Mouse (Mus musculus): ENCODE measurements around the gene Osbpl7. TPM values are rescaled to one million over a fixed set of nuclear protein-coding genes. Genes with fewer than 3 reads are reported as not detected.

Osbpl7 gene
- polyA plus RNA-seq, 1 experiment from 2014 or later, result 10.8 TPM

DNA sequence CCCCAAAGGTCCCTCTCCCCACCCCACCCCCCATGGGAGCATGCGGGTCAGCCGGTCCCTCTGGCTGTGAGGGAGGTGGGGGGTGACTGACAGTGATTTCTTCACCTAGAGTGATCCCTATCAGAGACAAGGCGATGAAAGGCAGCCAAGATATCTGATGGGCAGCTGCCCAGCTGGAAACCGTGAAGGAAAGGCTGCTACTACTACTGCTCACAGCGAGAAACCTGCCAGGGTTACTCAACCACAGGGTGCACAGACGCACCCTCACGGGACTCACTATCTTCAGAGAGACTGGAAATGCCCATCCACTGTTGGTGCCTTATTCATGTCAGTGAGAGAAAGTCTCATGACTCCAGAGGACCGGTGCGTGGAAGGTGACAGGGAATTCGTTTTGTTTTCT is 25.5 kb upstream of the Osbpl7 start:
- Histone ChIP-seq H3K27me3 (peaks cover 59% of the 10 kb centered on the region), H3K36me3 (no peaks in the 10 kb centered on the region), H3K4me3 (no peak overlapping the region), H3K27ac (replicated peaks) (no peak overlapping the region), H3K4me2 (replicated peaks) (0 out of 2 replicates have a peak overlapping the region, but pooled peaks have one; percentile 52), H3K9ac (replicated peaks) (no peak overlapping the region), H3K4me1 (peaks cover 30% of the 10 kb centered on the region), H3K9me3 (no peaks in the 10 kb centered on the region)
- ATAC-seq (ENCODE audit: low FRiP score, low read depth), result no peak
- WGBS, result 12% methylated on average over 10 of the region's 10 CpGs

DNA sequence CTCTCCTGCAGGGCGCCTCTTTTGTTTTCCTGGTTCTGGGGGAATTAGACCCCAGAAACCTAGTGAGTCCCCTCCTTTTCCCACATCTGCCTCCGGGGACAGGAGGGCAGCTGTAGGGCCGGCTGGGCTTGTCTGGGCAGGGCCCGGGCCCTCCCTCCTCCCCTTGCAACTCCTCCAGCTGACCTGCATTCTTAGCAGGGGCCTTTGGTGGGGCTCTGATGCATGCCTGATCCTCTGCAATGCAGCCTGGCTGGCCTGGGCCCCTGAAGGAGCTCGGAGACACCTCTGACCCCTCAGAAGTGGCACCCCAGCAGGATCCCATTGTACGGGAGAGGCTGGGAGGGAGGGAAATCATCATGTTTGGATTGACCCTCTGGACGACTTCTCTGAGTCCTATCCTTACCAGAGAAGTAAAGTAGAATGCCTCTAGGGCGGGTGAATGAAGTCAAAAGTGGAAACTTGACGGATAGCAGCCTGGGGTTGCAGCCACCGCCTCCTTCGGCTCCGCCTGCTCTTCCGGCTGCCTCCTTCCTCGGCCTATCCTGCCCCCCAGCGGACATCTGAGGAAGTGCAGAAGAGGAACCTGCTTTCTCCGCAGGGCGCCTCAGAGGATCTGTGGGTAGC is 24.6 kb upstream of the Osbpl7 start:
- H3K4me3 ChIP-seq, result peak overlapping the region; percentile 26
- peaks cover 37% of the 10 kb centered on the region for H3K4me1 ChIP-seq
- H3K9ac ChIP-seq (replicated peaks), result no peak overlapping the region; the same call in 1 of the 2 replicates
- WGBS, result under 1% methylated on average over 17 of the region's 17 CpGs
- ATAC-seq (ENCODE audit: low FRiP score, low read depth), result peak; percentile 48
- no peaks in the 10 kb centered on the region for H3K36me3 ChIP-seq
- peak overlapping the region; percentile 71 for H3K27ac ChIP-seq (replicated peaks)
- H3K4me2 ChIP-seq (replicated peaks), result peak overlapping the region; percentile 52
- H3K9me3 ChIP-seq, result no peaks in the 10 kb centered on the region
- peaks cover 50% of the 10 kb centered on the region for H3K27me3 ChIP-seq

DNA sequence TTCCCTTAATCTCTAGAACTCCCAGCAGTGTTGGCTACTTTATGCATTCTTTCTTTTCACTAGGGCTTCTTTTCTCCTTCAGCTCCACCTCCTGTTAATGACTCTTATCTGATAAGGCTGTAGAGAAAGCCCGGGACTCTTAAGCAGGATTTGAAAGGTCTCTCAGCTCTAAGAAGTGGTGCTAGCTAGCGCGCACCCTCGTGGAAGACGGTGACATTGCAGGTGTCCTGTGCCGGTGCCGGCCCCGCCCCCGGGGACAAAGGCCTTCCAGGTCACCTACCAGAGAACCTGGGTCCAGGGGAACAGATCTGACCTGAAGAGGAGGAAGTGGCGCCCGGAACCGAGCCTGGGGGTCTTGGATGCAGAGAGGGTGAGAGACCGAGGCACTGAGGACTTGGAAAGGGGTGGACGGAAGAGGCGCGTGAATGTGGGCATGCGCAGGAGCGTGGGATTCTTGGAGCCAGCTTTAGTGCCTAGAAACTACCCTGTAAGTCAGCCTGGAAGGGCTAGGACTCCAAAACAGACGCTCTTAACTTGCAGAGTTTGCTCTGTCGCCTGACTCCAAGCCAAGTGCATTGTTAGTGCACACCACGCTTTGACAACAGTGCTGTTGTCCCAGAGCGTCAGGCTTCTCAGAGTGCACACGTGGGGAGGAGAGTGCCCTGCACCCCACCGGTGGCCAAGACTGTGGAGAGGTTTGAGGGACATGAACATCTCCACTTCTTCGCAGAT is 20.6 kb upstream of the Osbpl7 start, which contains the start of gene Scrn2:
Scrn2 (plus strand) TSS at position 253 of the 732 bp plus-strand sequence.
- 2% methylated on average over 25 of the region's 25 CpGs for WGBS
- peak within 1 kb of the TSS; percentile 68; the same call in 1 of the 2 replicates for H3K27ac ChIP-seq (replicated peaks)

GRCm38 (mm10) chr11:97030426-97030825 is 20.0 kb upstream of the Osbpl7 start:
- no peak for ATAC-seq (ENCODE audit: low FRiP score, low read depth)
- H3K4me3 ChIP-seq, result peak overlapping the region; percentile 69
- no peaks in the 10 kb centered on the region for H3K9me3 ChIP-seq
- 19% methylated on average over 15 of the region's 15 CpGs for WGBS
- peaks cover 4% of the 10 kb centered on the region; the same call in 1 of the 2 replicates for H3K27me3 ChIP-seq
- H3K9ac ChIP-seq (replicated peaks), result peak overlapping the region; percentile 72
- H3K27ac ChIP-seq (replicated peaks), result no peak overlapping the region
- H3K36me3 ChIP-seq, result peaks cover 7% of the 10 kb centered on the region; the same call in 1 of the 2 replicates
- peak overlapping the region; percentile 82 for H3K4me2 ChIP-seq (replicated peaks)
- peaks cover 15% of the 10 kb centered on the region for H3K4me1 ChIP-seq

More for the DNA sequence above, 20.6 kb upstream of the Osbpl7 start, which contains the start of gene Scrn2:
- Histone ChIP-seq H3K36me3 (peaks cover 7% of the 10 kb centered on the region; the same call in 1 of the 2 replicates), H3K27me3 (peaks cover 10% of the 10 kb centered on the region), H3K9ac (replicated peaks) (peak within 1 kb of the TSS; percentile 72), H3K4me1 (peaks cover 21% of the 10 kb centered on the region), H3K4me3 (peak within 1 kb of the TSS; percentile 69), H3K4me2 (replicated peaks) (peak within 1 kb of the TSS; percentile 82), H3K9me3 (no peaks in the 10 kb centered on the region)
- ATAC-seq (ENCODE audit: low FRiP score, low read depth), result peak; percentile 77

DNA sequence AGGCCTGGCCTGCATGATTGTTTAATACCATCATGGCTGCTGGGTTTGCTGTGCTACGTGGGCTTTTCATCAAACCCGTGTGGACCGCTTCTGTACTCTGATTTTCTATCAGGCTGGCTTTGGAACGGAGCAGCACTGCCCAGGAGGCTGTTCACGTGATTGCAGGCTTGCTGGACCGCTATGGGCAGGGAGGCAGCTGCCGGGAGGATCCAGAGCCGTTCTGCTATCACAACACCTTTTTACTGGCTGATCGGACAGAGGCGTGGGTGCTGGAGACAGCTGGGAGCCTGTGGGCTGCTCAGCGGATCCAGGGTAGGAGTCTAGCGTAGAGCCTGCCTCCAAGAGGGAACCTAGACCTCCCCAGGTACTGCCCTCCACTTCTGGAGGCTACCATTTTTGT is 18.5 kb upstream of the Osbpl7 start:
- H3K9ac ChIP-seq (replicated peaks), result no peak overlapping the region
- H3K27ac ChIP-seq (replicated peaks), result no peak overlapping the region
- peaks cover 7% of the 10 kb centered on the region; the same call in 1 of the 2 replicates for H3K36me3 ChIP-seq
- 84% methylated on average over 12 of the region's 12 CpGs for WGBS
- H3K4me2 ChIP-seq (replicated peaks), result no peak overlapping the region
- H3K4me3 ChIP-seq, result no peak overlapping the region
- no peaks in the 10 kb centered on the region; the same call in 1 of the 2 replicates for H3K27me3 ChIP-seq
- no peaks in the 10 kb centered on the region for H3K9me3 ChIP-seq
- peaks cover 9% of the 10 kb centered on the region for H3K4me1 ChIP-seq
- ATAC-seq (ENCODE audit: low FRiP score, low read depth), result no peak

GRCm38 (mm10) chr11:97032499-97032898 is 17.9 kb upstream of the Osbpl7 start:
- ATAC-seq (ENCODE audit: low FRiP score, low read depth), result no peak
- Histone ChIP-seq H3K27ac (replicated peaks) (no peak overlapping the region), H3K9ac (replicated peaks) (no peak overlapping the region), H3K4me1 (peaks cover 9% of the 10 kb centered on the region), H3K4me2 (replicated peaks) (no peak overlapping the region), H3K4me3 (no peak overlapping the region), H3K27me3 (no peaks in the 10 kb centered on the region; the same call in 1 of the 2 replicates), H3K36me3 (peaks cover 7% of the 10 kb centered on the region; the same call in 1 of the 2 replicates), H3K9me3 (no peaks in the 10 kb centered on the region)
- WGBS, result 94% methylated on average over 4 of the region's 4 CpGs

GRCm38 (mm10) chr11:97033781-97034180 is 16.6 kb upstream of the Osbpl7 start:
- ATAC-seq (ENCODE audit: low FRiP score, low read depth), result no peak
- no peaks in the 10 kb centered on the region; the same call in 1 of the 2 replicates for H3K27me3 ChIP-seq
- H3K36me3 ChIP-seq, result peaks cover 7% of the 10 kb centered on the region; the same call in 1 of the 2 replicates
- H3K4me1 ChIP-seq, result peaks cover 9% of the 10 kb centered on the region
- no peaks in the 10 kb centered on the region for H3K9me3 ChIP-seq
- H3K27ac ChIP-seq (replicated peaks), result no peak overlapping the region
- WGBS, result 94% methylated on average over 4 of the region's 4 CpGs
- H3K9ac ChIP-seq (replicated peaks), result no peak overlapping the region
- H3K4me2 ChIP-seq (replicated peaks), result no peak overlapping the region
- no peak overlapping the region for H3K4me3 ChIP-seq

DNA sequence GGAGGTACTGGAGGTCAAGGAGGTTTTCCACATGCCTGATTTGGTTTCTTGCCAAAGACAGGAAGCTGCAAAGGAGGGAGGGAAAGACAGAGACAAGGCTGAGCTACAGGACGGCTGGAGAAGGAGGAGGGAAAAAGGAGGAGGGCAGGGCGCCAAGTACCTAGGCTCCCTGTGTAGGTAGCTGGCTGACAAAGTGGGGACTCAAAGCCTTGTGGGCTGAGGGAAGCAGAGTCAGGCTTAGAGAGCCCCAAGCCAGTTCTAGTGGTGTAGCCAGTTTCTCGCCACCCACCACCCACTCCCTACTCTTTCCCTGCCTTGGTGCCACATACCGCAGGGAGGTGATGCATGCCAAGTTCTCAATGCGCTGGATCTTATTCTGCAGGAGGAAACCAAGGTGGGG is 14.3 kb upstream of the Osbpl7 start:
- no peak overlapping the region for H3K27ac ChIP-seq (replicated peaks)
- no peaks in the 10 kb centered on the region for H3K9me3 ChIP-seq
- WGBS, result 80% methylated on average over 5 of the region's 5 CpGs
- H3K4me2 ChIP-seq (replicated peaks), result no peak overlapping the region
- 0 out of 2 replicates have a peak, but pooled peaks cover 4% of the 10 kb centered on the region for H3K4me1 ChIP-seq
- no peak overlapping the region for H3K4me3 ChIP-seq
- H3K27me3 ChIP-seq, result no peaks in the 10 kb centered on the region; the same call in 1 of the 2 replicates
- peaks cover 7% of the 10 kb centered on the region; the same call in 1 of the 2 replicates for H3K36me3 ChIP-seq
- no peak overlapping the region for H3K9ac ChIP-seq (replicated peaks)
- ATAC-seq (ENCODE audit: low FRiP score, low read depth), result no peak

- Histone ChIP-seq H3K9ac (replicated peaks) (no peak overlapping the region), H3K9me3 (no peaks in the 10 kb centered on the region), H3K4me1 (peaks cover 16% of the 10 kb centered on the region), H3K4me2 (replicated peaks) (no peak overlapping the region), H3K27ac (replicated peaks) (no peak overlapping the region), H3K4me3 (no peak overlapping the region), H3K27me3 (no peaks in the 10 kb centered on the region), H3K36me3 (peaks cover 8% of the 10 kb centered on the region)
- no peak for ATAC-seq (ENCODE audit: low FRiP score, low read depth)
- WGBS, result 85% methylated on average over 7 of the region's 7 CpGs
Observed at GRCm38 (mm10) chr11:97038881-97039280, 11.5 kb upstream of the Osbpl7 start.

DNA sequence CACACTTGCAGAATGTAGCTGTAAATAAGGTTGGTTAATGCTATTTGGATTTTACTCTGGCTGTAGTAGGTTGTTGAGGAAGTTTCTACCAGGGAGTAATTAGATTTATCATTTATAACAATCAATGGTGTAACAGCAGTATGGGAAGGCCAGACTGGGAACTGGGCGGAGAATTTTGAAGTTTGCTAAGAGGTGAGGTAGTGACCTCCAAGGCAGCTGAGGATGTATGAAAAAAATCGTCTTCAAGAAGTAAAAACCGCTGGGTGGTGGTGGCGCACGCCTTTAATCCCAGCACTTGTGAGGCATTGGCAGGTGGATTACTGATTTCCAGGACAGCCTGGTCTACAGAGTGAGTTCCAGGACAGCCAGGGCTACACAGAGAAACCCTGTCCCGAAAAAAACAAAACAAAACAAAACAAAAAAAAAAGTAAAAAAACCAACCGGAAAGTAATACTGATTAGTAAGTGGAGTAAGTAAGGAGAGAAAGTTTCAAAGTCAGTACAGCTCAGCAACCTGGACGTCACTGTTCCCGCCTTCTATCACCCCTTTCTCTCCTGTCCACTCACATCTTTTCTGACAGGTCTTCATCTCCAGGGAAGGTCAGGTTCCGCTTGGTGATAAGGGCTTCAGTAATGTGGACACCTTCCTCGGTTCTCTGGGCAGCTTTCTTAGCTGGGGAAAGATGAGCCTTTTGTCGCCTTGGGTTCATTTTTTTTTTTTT is 10.0 kb upstream of the Osbpl7 start:
- H3K27me3 ChIP-seq, result no peaks in the 10 kb centered on the region
- no peak for ATAC-seq (ENCODE audit: low FRiP score, low read depth)
- peaks cover 16% of the 10 kb centered on the region for H3K4me1 ChIP-seq
- peak overlapping the region; percentile 62 for H3K4me2 ChIP-seq (replicated peaks)
- peak overlapping the region; percentile 72 for H3K4me3 ChIP-seq
- no peak overlapping the region for H3K9ac ChIP-seq (replicated peaks)
- peaks cover 18% of the 10 kb centered on the region for H3K36me3 ChIP-seq
- no peak overlapping the region for H3K27ac ChIP-seq (replicated peaks)
- WGBS, result 46% methylated on average over 12 of the region's 12 CpGs
- no peaks in the 10 kb centered on the region for H3K9me3 ChIP-seq

DNA sequence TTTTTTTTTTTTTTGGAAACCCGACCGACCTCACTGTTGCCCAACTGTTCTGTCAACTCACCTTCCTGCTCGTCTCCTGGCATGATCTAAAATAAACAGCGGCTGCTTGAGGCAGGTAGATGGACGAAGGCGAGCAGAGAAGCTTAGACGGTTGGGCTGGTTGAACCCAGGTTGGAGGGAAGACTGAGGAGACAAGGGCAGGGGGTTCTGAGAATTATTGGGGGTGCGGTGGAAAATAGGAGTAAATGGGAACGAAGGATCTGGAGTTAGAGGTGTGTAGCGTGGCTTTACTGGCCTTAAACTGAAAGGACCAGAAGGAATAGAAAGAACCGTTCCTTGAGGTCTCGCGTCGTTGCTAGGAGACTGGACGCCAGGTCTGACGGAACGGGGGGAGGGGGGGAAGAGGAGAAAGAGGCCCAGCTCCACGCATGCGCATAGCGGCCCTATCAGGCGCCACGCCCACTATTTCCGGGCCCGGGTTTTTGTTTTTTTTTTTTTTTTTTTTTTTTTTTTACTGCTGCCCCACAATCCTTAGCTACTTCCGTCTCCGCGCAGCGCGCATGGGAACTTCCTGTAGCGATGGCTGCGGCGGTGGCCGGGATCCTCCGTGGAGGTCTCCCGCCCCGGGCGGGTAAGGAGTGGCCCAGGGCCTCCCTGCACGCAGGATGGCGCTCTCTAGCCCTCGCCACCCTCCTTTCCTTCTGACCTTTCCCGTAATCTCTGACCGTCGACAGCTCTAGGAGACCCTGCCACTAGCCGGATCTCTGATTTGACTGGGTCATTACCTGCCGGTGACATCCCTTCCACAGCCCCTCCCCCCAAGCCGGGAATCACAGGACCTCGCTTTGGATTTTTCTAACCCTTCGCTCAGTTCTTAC is 9.2 kb upstream of the Osbpl7 start, which contains the start of the genes Lrrc46 and Mrpl10:
Lrrc46 (minus strand) TSS at position 386 of the 878 bp plus-strand sequence.
Mrpl10 (plus strand) TSS at position 539 of the 878 bp plus-strand sequence.
- H3K36me3 ChIP-seq, result peaks cover 22% of the 10 kb centered on the region
- H3K4me2 ChIP-seq (replicated peaks), result peak within 1 kb of the TSS; percentile 80
- ATAC-seq (ENCODE audit: low FRiP score, low read depth), result peak; percentile 88
- H3K9ac ChIP-seq (replicated peaks), result peak within 1 kb of the TSS; percentile 80
- H3K9me3 ChIP-seq, result no peaks in the 10 kb centered on the region
- under 1% methylated on average over 48 of the region's 48 CpGs for WGBS
- H3K27me3 ChIP-seq, result no peaks in the 10 kb centered on the region
- peaks cover 16% of the 10 kb centered on the region for H3K4me1 ChIP-seq
- peak within 1 kb of the TSS; percentile 74 for H3K27ac ChIP-seq (replicated peaks)
- peak within 1 kb of the TSS; percentile 72 for H3K4me3 ChIP-seq

Data from midbrain, embryonic 12.5 days (tissue).